Mouse (Mus musculus) cerebellum, adult 8-10 months (tissue): ENCODE measurements around the gene Ensa.
A peak's percentile ranks its signal among the peaks of the same experiment; 100 is the strongest.
"Not testable (repeated sequence)": the region's sequence is repeated elsewhere in the genome, so short reads cannot be mapped to it uniquely, and the experiment has no call there.

Source experiments
- DNase-seq: peaks from one replicate; pipeline ENCODE4 v3.0.0; 2022

Gene Ensa

DNA sequence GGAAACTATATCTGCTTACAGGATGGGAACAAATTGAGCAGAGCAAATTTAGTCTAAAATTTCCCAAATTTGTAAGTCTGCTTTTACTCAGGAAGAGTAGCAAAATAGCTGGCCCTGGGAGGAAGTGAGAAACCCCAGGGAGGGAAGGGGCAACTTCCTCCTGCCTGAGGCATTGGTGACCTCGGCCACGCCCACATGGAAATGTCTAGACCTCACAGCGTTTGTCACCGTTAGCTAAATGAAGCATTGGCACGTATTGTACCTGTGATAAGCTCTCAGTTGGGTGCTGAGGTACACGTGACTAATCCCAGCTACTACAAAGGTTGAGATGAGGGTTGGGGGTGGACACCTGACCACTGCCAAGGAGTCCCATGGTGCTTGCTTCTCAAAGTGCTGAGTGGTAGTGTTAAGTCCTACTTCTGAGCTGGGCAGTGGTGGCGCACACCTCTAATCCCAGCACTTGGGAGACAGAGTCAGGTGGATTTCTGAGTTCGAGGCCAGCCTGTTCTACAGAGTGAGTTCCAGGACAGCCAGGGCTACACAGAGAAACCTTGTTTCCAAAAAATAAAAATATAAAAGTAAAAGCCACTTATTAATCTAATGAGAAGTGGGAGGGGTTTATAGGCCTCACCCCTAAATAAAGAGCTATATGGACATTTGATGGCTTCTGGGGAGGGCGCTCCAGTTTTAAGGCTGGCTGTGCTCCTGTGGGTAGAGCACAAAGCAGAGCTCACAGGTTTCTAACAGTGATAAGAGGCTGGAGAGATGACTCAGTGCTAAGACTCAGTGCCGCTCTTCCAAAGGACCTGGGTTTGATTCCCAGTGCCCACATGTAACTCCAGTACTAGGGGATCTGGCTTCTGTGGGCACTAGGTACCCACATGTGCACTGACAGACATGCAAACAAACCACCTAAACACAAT, 20.8 kb downstream of the Ensa start:
- DNase-seq = no peak

DNA sequence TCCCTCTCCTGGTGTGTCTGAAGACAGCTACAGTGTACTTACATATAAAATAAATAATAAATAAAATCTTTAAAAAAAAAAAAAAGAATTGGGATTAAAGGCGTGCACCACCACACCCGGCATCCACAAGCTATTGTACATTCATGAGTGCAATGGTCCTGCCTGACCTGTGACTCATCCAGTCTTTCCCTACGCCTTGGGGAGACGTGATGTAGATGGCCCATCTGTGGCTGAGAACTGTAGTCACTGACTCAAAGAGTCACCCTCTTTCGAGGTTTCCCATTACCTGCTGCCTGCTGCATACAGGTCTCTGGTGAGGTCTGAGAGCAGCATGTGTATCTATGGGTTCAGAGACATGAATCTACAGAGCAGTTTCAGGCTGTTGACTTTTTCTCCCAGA, 23.2 kb downstream of the Ensa start:
- DNase-seq = no peak

DNA sequence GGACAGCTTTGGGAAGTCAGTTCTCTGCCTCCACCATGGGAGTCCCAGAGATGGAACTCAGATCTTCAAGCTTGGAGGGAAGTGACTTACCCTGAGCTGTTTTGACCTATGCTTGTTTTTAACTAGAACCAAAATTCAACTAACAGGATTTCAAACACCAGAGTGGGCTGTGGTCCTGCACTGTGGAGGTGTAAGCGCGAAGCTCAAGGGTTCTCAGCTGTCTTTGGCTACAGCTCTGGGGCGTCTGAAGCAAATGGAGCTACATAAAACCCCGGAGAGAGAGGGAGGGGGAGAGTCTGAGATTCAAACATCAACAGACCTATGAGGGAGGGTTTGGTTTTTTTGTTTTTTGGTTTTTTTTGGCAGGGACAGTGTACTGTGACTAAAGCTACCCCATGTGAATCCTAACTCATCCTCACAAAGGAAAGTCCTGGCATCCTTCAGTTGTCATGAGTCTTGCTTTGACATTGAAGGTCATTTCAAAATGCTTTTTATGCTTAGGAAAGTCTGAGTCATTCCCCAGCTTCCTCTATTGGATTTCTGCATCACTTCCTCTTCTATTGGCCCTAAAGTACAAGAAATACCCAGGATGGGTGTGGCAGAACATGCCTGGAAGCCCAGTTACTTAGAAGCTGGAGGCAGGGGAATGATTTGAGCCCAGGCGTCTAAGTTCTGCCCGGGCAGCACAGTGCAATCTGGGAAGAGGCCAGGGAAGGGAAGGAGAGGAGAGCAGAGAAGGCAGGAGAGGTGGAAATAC, 25.7 kb downstream of the Ensa start:
- no peak for DNase-seq

DNA sequence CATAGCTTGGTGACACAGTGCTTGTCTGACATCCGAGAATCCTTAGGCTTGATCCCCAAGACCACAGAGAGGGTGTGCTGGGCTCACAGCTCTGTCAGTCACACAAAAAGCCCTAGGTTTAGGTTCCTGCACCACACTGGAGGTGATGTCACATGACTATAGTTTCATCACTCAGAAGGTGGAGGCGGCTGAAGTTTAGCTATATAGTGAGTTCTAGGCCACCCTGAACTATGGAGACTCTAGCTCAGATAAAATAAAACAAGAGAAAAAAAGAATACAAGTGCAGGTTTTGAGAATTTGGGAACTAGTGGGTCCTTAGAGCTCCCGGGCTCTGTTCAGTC, 26.2 kb downstream of the Ensa start:
- no peak for DNase-seq

DNA sequence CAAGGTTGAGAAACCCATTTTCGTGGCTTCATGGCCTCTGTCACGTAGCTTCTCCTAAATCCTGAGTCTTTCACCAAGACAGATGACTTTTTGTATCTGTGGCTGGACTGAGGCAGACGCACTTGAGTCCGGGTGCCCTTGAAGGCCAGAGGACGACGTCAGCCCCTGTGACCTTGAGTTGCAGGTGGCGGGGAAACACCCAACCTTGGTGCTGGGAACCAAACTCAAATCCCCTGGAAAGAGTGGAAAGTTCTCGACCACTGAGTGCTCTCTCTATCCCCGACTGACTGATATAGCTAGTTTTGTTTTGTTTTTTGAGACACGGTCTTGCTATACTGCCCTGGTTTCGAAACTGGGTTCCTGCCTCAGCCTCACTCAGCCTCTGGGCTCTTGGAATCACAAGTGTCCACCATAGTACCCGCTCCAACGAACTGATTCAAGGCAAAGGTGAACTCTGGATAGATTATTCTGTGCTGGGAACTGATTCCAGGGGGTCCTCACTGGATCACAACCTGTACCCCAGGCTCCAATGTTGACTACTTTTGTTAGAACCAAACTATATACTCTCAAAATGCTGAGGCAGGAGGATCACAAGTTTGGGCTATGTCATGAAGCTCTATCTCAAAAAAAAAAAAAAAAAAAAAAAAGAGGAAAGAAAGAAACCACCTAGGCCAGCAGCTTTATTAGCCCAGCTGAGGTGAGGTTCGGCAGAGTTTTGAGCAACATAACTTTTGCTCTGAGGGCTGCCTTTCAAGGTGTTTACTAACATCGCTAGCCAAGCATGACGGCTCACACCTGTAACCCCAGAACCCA, 26.8 kb downstream of the Ensa start:
- no peak for DNase-seq

- no peak for DNase-seq
Measured at GRCm38 (mm10) chr3:95652204-95652811, 27.5 kb downstream of the Ensa start.

DNA sequence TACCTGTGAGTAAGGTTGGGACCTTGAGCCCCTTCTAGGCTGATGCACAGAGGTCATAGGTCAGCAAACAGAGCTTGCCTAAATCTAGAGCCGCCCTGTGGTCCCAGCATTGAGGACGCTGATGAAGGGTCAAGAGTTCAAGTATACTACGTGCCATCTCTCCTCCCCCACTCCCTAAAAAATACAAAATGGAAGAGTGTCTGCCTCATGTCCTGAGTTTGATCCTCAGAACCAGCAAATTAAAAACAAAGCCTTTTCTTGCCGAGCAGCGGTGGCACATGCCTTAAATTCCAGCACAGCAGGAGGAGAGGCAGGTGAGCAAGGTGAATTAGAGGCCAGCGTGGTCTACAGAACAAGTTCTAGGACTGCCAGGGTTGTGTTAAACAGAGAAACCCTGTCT, 28.1 kb downstream of the Ensa start:
- no peak for DNase-seq

- DNase-seq = no peak
Measured at GRCm38 (mm10) chr3:95653473-95654034, 28.8 kb downstream of the Ensa start.

DNA sequence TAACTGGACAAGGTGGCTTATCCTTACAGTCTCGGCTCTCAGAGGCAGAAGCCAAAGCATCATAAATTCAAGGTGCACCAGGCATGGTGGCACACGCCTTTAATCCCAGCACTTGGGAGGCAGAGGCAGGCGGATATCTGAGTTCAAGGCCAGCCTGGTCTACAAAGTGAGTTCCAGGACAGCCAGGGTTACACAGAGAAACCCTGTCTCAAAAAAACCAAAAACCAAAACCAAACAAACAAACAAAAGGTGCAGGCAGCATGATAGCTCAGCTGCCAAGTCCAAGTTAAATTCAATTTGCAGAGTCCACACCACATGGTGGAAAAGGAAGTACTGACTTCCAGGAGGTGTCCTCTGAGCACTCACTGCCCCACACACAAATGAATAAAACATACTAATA, 29.6 kb downstream of the Ensa start:
- not testable (repeated sequence) for DNase-seq

GRCm38 (mm10) chr3:95655437-95655836, 30.6 kb downstream of the Ensa start:
- no peak for DNase-seq

- DNase-seq = no peak
Measured at GRCm38 (mm10) chr3:95657108-95657507, 32.3 kb downstream of the Ensa start.

- DNase-seq = no peak
Measured at GRCm38 (mm10) chr3:95657711-95658110, 32.9 kb downstream of the Ensa start.

DNA sequence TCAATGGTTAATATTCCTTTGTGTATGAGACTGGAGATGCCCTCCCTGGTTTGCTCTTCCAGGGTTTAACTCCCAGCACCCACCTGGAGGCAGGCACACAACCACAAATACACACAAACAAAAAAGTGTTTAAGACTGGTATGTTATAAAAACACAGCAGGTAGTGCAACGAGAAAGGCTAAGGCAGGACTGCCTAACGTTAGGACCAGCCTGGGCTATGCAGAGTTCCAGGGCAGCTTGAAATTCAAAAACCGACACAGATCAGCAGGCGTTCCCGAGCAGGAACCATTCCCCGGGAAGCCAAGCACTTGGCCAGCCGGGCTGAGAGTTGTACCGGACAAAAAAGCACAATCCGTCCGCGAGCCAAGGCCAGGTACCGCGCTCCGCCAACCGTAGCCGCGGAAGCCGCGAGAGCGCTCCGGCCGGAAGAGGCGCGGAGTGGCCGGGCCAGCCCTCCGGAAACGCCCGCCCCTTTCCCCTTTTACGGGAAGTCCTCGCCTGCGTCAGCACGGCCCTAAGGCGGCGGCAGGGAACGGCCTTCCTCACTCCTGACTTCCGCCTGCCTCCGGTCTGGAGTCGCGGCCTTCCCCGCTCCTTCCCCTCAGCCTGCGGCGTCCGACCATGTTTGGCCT, 33.6 kb downstream of the Ensa start, which contains the start of gene Mcl1:
Mcl1 (plus strand) TSS at position 553 of the 632 bp plus-strand sequence.
- DNase-seq = peak; percentile 91

GRCm38 (mm10) chr3:95658868-95659712, 34.3 kb downstream of the Ensa start:
- peak; percentile 59 for DNase-seq

DNA sequence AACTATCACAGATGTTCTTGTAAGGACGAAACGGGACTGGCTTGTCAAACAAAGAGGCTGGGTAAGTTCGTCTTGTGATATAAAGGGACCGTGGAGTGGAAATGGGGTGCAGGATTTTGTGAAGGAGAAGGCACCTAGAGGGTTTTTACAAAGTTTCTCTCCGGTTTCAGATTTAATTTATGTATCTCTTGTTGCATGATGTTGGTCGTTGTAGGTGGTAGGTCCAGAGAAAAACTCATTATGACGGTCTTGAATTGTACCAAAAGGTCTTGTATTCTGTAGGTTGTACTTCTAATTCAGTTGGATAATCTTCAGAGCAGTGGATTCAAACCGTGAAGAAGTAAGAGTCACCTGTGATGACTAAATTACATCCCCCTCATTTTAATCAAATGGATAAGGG, 35.2 kb downstream of the Ensa start:
- DNase-seq = no peak

DNA sequence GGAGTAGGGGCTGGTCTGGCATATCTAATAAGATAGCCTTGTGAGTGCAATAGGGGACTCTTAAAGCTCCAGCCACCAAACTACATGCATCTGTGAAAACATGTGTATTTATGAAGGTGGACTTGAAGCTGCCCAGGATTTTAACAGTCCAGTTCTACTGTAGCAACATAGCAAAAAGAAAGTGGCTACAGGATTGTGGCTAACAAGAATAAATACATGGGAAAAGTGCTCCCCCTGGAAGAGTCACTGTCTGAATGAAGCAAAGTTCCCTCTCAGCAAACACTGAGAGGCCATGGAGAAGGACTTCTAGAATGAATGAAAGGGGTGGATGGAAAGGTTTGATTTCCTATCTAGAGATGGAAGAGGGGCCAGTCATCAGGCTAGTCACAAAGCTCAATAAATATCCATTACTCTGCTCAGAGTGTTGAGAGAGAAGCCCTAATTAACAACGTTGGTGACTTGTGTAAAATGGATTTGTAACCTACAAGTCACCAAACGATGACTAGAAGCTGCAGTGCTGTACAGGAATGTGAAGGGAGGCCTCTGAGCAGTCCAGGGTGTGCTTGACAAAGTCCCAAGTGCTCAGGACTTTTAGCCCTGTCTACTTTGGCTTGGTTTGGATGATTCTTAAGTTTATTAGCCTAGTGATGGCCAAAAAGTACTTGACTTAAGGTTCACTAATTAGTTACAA, 36.1 kb downstream of the Ensa start:
- DNase-seq = no peak

DNA sequence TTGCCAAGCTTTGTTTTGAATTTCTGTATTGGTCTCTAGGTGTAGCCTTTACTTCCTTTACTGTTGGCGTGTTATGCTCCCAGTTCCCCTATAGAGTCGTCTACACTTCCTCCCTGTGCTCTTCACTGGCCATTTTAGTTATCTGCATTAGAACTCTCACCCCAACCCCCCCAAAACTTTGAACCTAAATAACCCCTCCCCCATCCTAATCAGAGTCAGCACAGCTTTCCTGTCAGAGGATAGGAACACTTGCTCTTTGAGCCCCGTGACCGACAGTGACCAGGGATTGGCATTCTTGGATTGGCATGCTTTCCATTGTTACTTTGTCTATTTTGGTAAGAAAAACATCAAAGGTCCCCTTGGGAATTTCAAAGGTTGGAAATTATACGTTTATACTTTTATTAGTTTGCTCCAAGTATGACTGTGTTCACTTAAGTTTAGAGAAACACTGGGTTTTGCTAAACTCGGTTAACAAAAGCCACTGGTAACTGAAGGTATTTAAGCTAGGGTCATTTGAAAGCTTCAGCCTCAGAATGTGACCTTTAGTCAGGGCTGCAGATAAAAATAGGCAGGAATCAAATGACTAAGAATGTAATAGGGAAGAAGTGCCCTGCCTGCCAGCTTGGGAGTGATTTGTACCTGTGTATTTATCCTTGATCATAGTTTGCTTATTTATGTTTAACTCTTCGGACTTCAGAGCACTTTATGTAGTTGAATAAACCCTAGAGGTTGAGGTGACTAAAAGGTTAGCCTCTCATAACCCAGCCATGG, 37.3 kb downstream of the Ensa start:
- no peak for DNase-seq

DNA sequence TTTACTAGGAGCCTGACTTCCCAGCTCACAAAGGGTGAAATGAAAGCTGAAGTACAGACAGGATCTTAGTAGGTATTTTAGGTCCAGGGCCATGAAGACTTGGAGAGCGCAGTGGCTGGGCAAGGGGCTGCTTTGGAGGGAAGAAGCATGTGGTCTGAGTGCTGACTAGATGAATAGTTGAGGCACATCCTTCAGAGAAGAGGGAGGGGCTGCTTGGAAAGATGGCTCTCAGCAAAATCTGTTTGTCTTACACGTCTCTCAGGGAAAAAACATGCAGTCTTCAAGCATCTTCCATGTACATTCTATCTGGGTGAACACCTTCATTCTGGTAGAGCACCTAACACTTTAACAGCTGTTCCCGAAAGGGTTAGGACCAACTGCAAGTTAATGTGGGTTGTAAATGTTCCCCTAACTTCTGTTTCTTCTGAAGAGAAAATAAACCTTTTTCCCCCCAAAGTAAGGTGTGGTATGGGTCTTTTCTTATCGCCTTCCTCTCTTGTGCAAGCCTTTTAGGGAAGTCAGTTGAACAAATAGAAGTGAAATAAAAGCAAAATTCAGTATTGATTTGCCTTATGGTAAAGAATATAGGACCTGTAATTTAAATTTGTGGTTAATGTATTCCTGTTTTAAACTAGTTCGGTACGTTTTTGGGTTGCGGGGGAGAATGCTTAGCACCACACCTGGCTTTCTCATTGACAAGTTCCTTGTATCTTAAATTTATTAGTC, 38.1 kb downstream of the Ensa start:
- DNase-seq = no peak

DNA sequence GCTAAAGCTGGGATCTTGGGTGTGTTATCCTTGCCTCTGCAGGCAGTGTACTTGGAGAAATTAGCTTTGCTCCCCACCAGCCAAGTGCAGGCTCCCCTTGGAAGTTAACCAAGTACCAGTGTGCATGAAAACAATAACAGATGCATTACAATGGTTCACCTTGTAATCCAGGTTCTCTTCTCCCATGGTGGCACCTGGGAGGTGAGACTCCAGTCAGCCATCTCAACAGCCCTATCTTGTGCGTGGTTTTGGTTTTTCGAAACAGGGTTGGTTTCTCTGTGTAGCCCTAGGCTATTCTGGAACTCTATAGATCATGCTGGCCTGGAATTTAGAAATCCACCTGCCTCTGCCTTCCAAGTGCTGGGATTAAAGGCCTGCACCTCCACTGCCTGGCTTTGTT, 38.7 kb downstream of the Ensa start:
- DNase-seq = no peak
